Mouse (Mus musculus) lung, adult 10 weeks (tissue): ENCODE measurements around the gene Ankrd34c. TPM values are rescaled to one million over a fixed set of nuclear protein-coding genes. Genes with fewer than 3 reads are reported as not detected.

Experiments
- polyA plus RNA-seq: library from polyadenylated mRNA; stranded (reverse); fragments of 350-450 nt; fragmentation: Illumina TruSeq; extraction: RNeasy Lipid Tissue Mini Kit (QIAGEN cat#74804); gene quantifications from one replicate; pipeline ENCODE4 v1.2.3, GENCODE M21; 2014; ENCODE audit warnings: low read depth, low replicate concordance; ENCODE audit not compliant: insufficient read depth

The Ankrd34c gene
- polyA plus RNA-seq = not detected

DNA sequence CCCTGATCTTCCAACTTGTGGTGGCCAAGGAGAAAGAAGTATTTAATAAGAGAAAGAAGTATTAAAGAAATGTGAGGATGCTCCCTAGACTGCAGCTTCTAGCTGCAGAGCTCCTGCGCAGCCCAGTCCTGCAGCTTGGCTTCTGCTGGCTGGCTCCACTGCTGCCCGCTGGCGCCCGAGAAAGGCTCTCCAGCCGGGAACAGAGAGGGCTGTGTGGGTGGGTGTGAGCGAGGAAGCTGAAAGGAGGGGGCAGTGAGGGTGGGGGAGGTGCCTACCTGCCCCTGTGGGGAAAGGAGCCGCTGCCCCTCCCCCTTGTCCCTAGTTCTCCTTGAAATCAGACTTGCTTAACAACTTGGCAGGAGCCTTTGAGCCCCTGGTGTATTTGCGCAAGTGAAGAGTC is at the start of gene Ankrd34c:
Gene Ankrd34c, minus strand, starts transcription at position 181 of the 400 bp plus-strand sequence.

GRCm38 (mm10) chr9:89704265-89705196 is 33.7 kb downstream of the Ankrd34c start, which contains the start of gene Tmed3:
Tmed3 (minus strand) TSS chr9:89705068.

Other genes starting within 250 kb of the Ankrd34c start
- gene Minar1, start 115.3 kb downstream of the Ankrd34c start, polyA plus RNA-seq = not detected
- 99.7 TPM for gene Tmed3, start 33.4 kb downstream of the Ankrd34c start, polyA plus RNA-seq
- gene Rasgrf1, start 171.4 kb upstream of the Ankrd34c start, polyA plus RNA-seq = 0.41 TPM